Mouse (Mus musculus): ENCODE data around the gene Rad1.
"Not testable (repeated sequence)": the region's sequence is repeated elsewhere in the genome, so short reads cannot be mapped to it uniquely, and the experiment has no call there.

Rad1 gene

DNA sequence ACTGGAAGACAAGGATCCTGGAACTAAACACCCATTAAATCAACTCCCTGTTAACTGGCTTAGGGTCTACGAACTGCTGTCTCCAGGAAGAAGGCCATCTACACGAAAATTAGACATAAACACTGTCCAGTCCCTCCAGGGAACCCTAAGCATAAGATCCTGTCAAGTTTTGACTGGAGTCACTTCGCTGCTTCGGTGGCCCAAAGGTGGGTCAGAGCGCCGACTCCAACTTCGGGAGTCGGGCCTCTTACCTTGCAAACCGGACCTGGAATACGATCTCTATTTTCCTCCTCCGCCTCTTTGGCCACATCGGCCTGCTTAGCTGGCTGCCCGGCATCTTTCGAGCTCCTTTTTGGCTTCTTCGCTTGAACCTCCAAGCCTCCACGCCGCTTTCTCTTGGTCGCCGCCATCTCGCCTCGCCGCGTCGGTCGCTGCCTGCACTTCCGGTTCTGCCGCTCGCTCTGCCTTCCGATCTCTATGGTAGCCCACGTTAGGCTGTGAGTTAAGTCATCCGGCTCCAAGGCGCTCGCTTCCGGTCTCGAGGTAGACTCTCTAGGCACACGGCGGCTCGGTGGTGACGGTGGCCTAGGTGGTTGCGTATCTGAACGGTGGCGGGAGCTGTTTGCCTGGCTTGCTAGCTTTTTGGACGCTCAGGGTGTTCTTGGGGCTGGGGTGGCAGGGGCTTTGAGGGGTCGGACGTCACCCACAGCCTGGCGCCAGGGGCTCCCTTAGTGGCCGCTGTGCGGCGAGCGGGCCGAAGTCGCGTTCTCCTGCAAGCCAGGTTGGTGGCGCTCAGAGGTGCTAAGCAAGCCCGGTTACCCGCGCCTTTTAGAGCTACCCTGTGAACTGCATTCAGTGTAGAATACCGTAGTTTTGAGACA, at the start of gene Rad1, which contains the start of gene Brix1:
TSS of gene Rad1 (plus strand) at position 535 of the 881 bp plus-strand sequence.
TSS of gene Brix1 (minus strand) at position 464 of the 881 bp plus-strand sequence.
- DNase-seq = peak; percentile 93

DNA sequence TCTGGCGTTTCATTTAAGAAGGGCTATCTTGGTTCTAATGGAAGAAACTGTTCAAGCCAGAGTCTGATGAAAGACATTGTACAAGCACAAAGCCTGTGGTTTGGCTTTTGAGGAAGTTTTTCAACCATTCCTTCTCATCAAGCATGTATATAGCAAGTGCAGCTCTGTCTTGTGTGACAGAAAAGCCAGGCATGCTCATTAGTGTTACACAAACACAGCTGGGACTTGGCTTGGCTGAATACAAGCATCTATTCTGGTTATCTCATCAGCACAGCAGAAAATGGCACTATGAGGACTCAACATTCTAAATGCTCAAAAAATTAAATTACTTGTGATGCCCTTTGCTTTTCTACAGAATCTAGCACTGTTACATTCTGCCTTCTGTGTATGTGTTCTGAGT, 48.9 kb upstream of the Rad1 start:
- no peak for DNase-seq

DNA sequence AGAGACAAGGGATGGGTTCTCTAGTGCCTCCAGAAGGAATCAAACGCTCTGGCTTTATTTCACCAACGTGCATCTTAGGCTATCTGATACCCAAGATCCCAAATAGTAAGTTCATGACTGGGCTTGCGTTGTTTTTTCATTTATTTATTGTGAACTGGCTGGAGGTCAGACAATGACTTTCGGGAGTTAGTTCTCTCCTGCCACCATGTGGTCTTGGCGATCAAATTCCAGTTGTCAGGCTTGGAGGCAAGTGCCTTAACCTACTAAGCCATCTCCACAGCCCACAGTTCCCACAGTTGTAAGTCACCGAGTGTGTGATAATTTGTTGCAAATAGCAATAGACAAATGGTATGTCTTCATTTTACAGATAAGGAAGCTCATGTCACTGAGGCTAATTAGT, 45.9 kb upstream of the Rad1 start:
- DNase-seq = no peak

DNA sequence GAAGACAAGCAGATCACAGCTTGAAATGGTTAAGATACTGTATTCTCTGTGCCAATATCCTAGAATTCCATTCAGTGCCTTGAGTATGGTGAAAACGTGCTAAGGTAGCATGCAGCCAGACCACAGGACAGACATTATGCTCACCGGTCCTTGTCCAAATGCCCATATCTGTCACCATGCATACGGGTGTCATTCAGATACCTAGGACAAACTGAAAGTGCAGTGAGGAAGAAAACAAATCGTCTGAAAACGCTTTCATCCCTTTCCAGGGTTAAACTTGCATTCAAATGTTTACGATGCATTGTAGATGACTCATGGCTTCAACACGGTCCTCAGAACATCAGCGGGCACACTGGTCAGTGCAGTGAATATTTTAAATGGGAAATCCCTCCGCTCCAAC, 44.3 kb upstream of the Rad1 start:
- DNase-seq = no peak

DNA sequence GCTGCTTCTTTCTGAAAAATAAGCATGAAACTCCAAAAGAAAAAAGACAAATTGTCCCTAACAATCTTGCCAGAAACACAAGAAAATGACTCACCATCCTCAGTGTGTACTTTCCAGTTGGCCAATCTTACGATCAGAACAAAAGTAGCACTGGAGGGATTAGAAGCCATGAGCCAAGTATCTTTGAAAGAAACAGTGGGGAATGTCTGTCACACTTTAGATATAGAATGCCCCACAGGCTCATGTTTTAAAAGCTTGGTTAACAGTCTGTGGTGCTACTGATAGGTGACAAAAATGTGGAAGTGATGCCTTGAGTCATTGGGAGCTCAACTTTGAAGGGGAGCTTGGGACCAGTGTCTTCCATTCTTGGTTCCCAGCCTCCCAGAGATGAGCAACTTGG, 43.5 kb upstream of the Rad1 start:
- no peak for DNase-seq

DNA sequence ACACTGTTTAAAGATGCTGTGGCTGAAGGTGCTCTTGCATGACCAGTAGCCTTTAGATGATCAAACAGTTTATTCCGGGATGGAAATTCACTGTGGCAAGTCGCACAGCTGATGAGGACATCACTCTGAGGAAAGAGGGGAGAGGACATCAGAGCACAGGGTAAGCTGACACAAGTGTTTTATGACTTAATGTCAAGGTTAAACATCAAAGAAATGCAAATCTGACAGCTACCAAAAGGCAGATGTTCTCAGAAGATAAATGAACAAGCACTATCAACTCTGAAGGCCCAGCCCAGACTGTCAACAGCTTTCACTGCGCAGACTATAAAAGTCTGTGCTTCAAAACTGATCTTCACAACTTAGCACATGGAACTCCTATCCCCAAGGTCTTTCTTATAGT, 38.7 kb upstream of the Rad1 start:
- DNase-seq = no peak

DNA sequence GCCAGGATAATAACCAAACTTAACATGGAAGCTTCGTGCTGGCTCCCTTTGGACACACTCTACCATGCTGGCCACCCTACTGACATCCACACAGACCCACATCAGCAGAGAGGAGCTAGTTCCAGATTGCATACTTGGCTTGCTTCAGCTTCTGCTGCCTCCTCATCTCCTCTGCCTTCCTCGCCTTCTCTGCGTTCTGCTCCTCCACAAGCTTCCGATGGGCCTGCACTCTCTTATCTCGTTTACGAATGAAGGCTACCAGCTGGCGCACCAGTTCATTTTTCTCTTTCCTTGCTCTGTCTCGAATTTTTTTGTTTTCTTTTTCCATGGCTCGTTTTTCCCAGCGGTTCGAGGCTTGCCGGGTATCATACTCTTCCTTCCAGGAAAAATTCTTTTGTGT, 24.8 kb upstream of the Rad1 start:
- DNase-seq = no peak

DNA sequence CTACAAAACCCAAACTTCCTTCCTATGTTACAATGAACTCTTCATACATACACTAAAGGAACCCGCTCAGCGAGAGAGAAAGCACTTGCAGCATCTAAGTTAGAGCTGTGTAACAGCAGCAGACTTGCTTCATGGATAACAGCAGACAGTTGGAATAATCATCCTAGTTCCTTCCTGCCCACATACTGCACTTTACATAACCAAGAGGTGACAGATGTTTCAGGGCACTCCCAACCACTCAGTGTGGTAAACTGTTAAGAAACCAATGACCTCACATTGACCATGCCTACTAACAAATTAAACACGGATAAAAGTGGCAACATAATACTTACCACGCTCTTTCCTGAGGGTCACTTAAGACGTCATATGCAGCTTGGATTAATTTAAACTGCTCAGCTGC, 22.3 kb upstream of the Rad1 start:
- DNase-seq = no peak

DNA sequence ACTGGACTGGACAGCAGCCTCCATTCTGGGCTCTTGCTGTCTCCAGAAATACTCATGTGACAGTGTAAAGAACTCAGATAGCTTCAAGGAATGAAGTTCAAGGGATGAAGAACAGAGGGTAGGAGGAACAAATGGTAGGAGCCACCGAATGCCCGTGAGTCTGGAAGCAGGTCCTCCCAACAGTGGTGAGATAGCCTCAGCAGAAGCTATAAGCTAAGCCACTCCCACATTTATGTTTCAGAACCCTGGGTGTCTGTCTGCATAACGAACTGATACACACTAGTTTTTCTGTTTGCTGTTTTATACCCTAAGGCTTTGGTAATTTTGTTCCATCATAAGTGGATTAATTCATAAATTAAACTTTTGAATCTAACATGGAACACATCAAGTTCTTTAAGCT, 21.1 kb upstream of the Rad1 start:
- DNase-seq = no peak

DNA sequence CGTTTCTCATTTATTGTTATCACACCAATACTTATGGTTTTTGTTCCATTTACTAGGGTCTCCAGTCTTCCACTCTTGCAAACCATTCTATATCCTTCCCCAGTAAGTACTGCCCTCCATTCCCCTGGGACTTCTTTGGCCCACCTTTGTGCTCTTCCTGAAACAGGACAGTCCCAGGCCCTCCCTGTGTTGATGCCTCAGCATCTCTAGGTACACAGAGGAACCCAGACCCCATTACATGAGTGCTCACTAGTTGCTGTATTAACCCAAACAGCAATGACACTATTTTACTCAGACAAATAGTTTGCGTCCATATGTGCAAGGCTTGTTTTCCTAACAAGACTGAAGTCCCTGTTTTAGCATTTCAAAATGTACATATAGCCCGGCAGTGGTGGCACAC, 17.1 kb upstream of the Rad1 start:
- DNase-seq = no peak

DNA sequence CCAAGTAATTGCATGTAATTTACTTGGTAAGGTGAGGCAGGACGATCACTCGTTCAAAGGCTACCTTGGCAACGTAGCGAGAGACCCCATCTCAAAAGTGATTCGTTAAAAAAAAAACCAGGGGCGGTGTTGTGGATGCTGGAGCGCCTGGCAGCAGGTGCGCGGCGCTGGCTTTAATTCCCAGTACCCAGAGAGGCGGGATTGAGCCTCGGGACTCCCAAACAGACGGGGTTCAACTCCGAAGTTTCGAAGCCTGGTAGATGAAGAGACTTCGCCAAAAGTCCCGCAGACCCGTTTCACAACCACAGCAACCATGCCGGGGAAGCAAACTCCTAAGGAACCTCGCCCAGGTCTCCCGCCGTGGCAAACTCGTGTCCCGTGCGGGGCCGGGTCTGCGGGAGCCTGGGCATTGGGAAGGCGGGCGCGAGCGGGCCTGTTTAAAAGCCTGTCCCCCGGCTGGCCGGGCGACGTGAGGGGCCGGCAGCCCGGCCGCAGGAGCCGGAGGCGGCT, 16.1 kb upstream of the Rad1 start:
- peak; percentile 48 for DNase-seq

DNA sequence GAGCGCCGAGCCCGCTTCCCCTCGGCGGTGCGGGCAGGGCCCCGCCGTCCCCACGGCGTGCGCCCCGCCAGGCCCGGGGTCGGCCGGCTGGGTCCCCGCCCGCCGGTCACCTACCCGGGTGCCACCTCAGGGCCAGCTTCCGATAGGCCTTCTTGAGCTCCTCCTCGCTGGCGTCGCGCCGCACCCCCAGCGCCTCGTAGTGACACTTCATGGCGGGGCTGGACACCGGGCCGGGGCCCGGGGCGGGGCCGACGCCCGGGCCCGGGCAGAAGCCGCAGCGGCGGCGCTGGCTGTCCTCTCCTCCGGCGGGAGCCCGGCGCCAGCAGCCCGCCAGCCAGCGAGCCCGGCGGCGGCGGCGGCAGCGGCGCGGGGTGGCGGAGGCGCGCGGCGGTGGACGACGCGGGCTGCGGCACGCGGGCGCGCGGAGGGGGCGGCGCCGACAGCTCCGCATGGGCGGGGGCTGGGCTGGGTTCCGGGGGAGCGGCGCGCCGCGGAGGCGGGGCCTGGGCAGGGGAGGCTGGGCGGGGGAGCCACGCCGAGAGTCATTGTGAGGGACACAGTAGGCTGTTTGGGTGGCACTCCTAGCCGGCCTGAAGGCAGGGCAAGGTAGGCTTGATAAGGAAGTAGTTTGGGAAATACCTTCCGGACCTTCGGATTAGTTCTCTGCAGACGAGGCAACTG, 15.5 kb upstream of the Rad1 start, which contains the start of gene Dnajc21:
TSS of gene Dnajc21 (minus strand) at position 366 of the 681 bp plus-strand sequence.
- peak; percentile 91 for DNase-seq

DNA sequence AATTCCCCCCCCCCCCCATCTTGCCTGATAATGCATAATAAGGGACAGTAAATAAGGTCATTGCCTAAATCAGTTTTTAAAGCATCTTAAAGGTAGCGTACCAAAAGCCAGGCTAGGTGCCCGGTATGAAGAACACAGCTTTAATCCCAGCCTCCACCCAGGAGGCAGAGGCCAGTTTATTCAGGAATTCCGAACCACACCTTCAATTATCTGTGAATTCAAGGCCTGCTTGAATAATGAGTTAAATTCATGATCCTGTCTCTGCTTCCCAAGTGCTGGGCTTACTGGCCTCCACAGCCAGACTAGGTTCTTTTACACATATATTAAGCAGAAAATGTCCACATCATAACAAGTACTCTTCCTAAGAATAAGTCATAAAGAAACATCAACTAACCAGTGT, 14.9 kb upstream of the Rad1 start:
- no peak for DNase-seq

DNA sequence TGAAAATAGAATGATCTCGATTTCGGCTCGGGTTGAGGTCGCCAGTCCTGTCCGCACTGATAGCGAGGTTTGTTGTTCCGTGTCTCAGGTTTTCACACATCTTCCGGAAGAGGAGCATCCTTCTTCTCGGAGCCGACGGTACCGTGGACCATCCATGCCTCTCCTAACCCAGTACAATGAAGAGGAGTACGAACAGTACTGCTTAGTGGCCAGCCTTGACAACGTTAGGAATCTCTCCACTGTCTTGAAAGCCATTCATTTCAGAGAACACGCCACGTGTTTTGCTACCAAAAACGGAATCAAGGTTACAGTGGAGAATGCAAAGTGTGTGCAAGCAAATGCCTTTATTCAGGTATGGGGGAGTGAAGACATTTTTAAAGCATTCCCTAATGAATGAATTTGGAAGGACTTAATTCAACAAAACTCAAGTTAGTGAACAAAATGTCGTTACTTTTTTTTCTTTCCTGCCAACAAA, 584 bp downstream of the Rad1 start:
- no peak for DNase-seq

DNA sequence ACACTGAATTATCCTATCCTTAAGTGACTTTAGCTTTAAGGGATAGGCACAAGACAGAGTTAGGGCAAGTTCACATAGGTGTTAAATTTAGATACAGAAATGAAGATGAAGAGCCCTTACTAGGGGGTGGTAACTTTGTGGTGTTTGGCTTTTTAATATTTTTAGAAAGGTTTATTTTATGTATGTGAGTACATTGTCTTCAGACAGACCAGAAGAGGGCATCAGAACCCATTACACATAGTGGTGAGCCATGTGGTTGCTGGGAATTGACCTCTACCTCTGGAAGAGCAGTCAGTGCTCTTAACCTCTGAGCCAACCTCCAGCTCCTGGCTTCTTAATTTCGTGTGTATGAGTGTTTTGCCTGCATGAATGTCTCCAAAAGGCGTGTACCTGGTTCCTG, 1.4 kb downstream of the Rad1 start:
- DNase-seq = no peak

DNA sequence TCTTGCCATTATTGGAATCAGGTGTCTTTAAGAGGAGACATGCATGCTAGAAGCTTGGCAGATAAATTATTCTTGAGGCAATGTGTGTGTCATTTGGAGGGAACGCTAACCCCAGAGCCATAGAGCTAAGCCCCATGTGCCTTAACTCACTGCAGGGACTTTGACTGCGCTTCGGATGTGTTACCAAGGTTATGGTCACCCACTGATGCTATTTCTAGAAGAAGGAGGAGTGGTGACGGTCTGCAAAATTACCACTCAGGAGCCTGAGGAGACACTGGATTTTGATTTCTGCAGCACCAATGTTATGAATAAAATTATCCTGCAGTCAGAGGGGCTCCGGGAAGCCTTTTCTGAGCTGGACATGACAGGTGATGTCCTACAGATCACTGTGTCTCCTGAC, 4.3 kb downstream of the Rad1 start:
- DNase-seq = no peak

DNA sequence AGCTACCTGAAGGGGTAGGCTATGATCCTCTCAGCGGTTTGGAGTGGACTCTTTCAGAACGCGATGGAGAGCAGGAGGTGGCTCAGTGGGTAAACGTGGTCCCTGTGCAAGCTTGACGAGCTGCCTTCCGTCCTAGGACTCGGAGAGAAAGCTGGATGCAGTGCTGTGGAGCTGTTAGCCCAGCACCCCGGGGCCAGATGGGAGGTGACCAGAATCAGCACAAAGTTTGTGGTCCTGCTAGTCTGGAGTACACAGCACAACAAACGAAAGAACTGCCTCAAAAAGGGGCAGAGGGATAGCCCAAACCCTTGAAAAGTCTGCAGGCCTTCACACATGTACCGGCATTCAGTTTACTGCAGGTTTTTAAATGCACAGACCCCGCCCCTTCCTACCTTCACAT, 10.1 kb downstream of the Rad1 start:
- DNase-seq = no peak

DNA sequence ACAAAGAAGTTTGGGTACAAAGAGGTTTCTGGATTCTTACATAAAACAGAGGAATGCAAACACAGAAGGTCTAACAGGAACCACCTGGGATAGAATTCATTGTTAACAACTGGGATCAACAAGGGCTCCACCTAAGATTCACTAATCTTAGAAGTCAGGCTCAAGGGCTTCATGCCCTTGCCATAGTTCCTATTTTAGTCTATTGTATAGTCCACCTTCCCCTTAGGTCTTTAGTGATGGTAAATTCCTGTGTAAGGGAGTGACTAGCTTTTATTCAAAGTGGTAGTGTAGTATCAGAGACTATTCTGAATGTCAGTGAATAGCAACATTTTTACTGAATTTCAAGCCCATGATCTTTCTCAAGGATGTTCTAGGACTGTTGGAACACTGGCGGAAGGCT, 10.9 kb downstream of the Rad1 start:
- DNase-seq = not testable (repeated sequence)

DNA sequence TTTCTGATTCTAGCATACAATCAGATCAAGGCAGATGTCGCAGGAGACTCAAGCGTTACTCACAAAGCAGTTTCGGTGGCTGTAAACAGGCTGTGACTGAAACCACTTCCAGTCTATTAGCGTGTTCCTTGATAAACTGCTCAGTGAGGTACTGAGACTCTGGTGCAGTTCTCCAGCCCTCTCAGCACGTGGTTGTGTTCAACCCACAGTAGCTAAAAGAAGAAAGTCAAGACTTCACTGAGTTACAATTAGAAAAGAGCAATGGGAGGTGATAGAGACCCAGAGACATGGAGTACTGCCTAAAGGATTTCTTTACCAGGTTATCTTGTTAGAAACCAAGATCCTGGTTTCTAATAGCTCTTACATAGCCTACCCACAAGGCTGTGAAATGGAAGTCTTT, 13.8 kb downstream of the Rad1 start:
- no peak for DNase-seq

DNA sequence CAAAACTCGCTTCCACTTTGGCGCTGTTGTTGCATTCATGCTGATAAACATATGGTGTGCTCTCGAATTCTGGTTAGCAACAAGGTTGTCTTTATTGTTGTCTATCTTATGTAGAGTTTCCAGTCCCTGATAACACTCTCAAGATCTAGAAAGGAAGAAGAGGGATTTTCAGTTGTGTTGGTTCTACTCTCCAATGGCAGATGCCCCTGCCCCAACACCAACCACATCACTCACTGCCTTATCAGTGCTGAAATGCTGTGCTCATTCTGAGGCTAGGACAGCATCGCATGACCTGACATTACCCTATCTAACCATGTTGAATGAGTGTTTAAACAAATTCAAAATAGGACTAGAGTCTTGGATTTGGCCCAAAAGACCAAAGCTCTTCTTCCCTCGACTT, 14.2 kb downstream of the Rad1 start:
- no peak for DNase-seq

DNA sequence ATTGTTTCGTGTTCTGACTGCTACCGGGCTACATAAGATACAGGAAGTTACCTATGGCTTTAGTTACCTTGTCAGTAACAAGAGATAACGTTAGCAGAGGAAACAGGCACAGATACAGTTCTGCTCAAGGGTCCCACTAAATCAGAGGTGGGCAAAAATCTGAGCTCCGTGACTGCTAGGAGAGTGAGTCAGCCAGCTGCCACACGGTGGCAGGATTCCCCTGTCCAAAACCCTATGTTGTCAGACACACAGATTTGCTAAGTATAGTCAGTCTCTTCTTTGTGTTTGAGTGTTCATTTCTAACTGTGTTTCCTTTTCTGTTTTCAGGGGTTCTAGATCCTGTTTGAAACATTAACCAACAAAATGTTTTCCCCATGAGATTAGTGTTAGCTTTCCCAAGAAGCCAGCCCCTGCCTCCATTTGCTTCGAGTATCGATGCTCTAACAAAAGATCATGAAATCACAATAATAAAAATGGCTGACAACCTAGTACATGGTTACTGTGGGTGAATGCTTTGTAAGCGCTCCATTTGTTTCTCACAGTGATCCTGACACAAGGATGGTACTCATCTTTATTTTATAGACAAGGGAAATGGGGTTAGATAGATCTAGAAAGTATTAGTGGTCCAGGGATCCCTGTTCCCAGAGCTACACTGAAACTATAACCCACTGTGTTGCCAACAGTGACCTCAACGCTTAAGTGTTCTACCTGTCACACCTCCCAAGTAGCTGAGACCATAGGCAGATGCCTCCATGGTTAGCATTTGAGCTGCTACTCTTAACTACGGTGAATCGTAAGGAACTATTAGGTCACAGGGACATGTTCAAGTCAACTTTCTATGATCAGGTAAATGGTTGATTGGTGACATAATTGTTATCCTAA, 15.3 kb downstream of the Rad1 start:
- no peak for DNase-seq

DNA sequence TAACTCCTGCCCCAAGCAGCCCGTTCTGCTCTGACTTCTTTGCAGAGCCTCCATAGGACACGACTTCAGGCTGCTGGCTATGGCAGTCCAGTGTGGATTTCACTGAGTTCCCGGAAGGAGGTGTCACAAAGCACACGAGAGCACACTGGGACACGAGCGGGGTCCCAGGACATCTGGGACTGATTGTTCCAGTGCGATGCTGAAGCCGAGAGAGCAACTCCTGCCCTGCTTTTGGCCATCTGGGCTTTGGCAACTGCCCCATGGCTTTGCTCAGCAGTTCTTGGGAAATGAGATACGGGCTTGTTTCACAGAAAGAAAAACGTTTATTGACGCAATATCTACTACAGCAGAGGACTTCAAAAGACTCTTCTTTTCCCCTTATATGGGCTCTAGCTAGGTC, 20.3 kb downstream of the Rad1 start:
- no peak for DNase-seq

DNA sequence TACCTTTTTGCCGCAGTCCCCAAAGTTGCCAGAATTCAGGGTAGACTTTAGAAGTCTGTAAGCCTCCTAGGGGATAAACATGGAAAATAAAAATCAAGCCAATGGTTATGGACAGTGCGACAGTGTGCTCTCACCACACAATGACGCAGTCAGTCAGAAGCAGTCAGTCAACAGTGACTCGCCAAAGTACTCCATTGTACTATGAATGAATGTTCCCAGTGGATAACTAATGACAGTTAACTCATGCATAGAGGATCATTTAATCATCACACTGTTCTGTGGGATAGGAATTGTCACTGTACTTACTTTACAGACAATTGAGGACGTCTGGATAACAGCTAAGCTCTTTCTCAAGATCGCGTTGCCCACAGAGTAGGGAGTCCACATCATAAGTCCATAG, 29.3 kb downstream of the Rad1 start:
- no peak for DNase-seq
